Mouse (Mus musculus) liver, embryonic 16.5 days (tissue): Measurements from ENCODE around the gene Stum. TPM values are rescaled to one million over a fixed set of nuclear protein-coding genes. Genes with fewer than 3 reads are reported as not detected.

Experiments used
- ATAC-seq: fragments of 200-750 bp; cut with Nextera tagmentation; 2 replicates; pipeline ENCODE4 v1.8.0; 2017; ENCODE audit warnings: low read depth, mild to moderate bottlenecking, moderate number of reproducible peaks, moderate library complexity
- H3K27ac ChIP-seq: fragments of 300-500 bp; sonication (generic); 2 replicates; pipeline ENCODE4 v1.5.1; 2014; ENCODE audit warnings: mild to moderate bottlenecking, low read length
- H3K27me3 ChIP-seq: fragments of 300-500 bp; sonication (generic); 2 replicates; pipeline ENCODE4 v1.6.1; 2014; ENCODE audit warnings: low read depth, low read length, mixed read lengths; ENCODE audit not compliant: control insufficient read depth, insufficient read depth
- H3K36me3 ChIP-seq: fragments of 300-500 bp; sonication (generic); 2 replicates; pipeline ENCODE4 v1.6.1; 2014; ENCODE audit warnings: mild to moderate bottlenecking; ENCODE audit not compliant: control insufficient read depth, insufficient read depth
- H3K4me1 ChIP-seq: fragments of 300-500 bp; sonication (generic); 2 replicates; pipeline ENCODE4 v1.6.1; 2014; ENCODE audit warnings: low read depth, low read length, mixed read lengths; ENCODE audit not compliant: control insufficient read depth
- H3K4me2 ChIP-seq: fragments of 300-500 bp; sonication (generic); 2 replicates; pipeline ENCODE4 v1.6.1; 2014; ENCODE audit warnings: low read depth, low read length, mixed read lengths
- H3K4me3 ChIP-seq: fragments of 300-500 bp; sonication (generic); 2 replicates; pipeline ENCODE4 v1.5.1; 2014; ENCODE audit warnings: low read depth, mild to moderate bottlenecking, low read length
- H3K9ac ChIP-seq: fragments of 300-500 bp; sonication (generic); 2 replicates; pipeline ENCODE4 v1.6.1; 2014; ENCODE audit warnings: low read depth, low read length
- H3K9me3 ChIP-seq: fragments of 300-500 bp; sonication (generic); replicated peaks from 2 replicates; pipeline ENCODE4 v1.6.1; 2016; ENCODE audit warnings: low read length; ENCODE audit not compliant: control insufficient read depth
- WGBS: fragments of 180-500 bp; shearing (Covaris S2); extraction: QIAGEN DNeasy Blood & Tissue Kit; methylation state at CpG from one replicate; pipeline ENCODE4 v1.1.7; 2014; ENCODE audit not compliant: insufficient replicate concordance; 5-methylcytosine and 5-hydroxymethylcytosine counted together
- polyA plus RNA-seq: library from polyadenylated mRNA; unstranded; fragments of >200 nt; fragmentation: Nextera tagmentation; extraction: Ambion mirVana; gene quantifications from 2 replicates; pipeline ENCODE4 v1.2.1, GENCODE M21; 2015

The Stum gene
- polyA plus RNA-seq, 1 experiment from 2014 or later: not detected

GRCm38 (mm10) chr1:180518412-180518811 is 35.1 kb upstream of the Stum start:
- 53% methylated on average over 8 of the region's 8 CpGs for WGBS
- ATAC-seq: no peak
- H3K36me3 ChIP-seq: no peaks in the 10 kb centered on the region

GRCm38 (mm10) chr1:180517390-180518054 is 34.2 kb upstream of the Stum start:
- no peak for ATAC-seq
- H3K4me1 ChIP-seq: no peaks in the 10 kb centered on the region
- H3K27ac ChIP-seq: no peak overlapping the region
- H3K36me3 ChIP-seq: no peaks in the 10 kb centered on the region
- H3K27me3 ChIP-seq: no peaks in the 10 kb centered on the region
- H3K9ac ChIP-seq: no peak overlapping the region
- H3K4me2 ChIP-seq: no peak overlapping the region
- H3K4me3 ChIP-seq: no peak overlapping the region
- no peaks in the 10 kb centered on the region for H3K9me3 ChIP-seq
- 46% methylated on average over 10 of the region's 10 CpGs for WGBS

More at GRCm38 (mm10) chr1:180518412-180518811, 35.1 kb upstream of the Stum start:
- no peaks in the 10 kb centered on the region for H3K9me3 ChIP-seq
- no peak overlapping the region for H3K9ac ChIP-seq
- H3K4me3 ChIP-seq: no peak overlapping the region
- H3K4me2 ChIP-seq: no peak overlapping the region
- H3K4me1 ChIP-seq: no peaks in the 10 kb centered on the region
- H3K27me3 ChIP-seq: no peaks in the 10 kb centered on the region
- H3K27ac ChIP-seq: no peak overlapping the region

GRCm38 (mm10) chr1:180514077-180514476 is 30.8 kb upstream of the Stum start:
- H3K36me3 ChIP-seq: no peaks in the 10 kb centered on the region
- H3K9ac ChIP-seq: no peak overlapping the region
- no peak overlapping the region for H3K27ac ChIP-seq
- H3K4me1 ChIP-seq: no peaks in the 10 kb centered on the region
- no peak for ATAC-seq
- no peak overlapping the region for H3K4me3 ChIP-seq
- H3K27me3 ChIP-seq: no peaks in the 10 kb centered on the region
- no peaks in the 10 kb centered on the region for H3K9me3 ChIP-seq
- 25% methylated on average over 2 of the region's 2 CpGs for WGBS
- no peak overlapping the region for H3K4me2 ChIP-seq

GRCm38 (mm10) chr1:180510879-180511278 is 27.6 kb upstream of the Stum start:
- Histone ChIP-seq H3K4me2 (no peak overlapping the region), H3K9ac (no peak overlapping the region), H3K9me3 (no peaks in the 10 kb centered on the region), H3K36me3 (no peaks in the 10 kb centered on the region), H3K27me3 (no peaks in the 10 kb centered on the region), H3K4me1 (no peaks in the 10 kb centered on the region), H3K4me3 (no peak overlapping the region), H3K27ac (no peak overlapping the region)
- WGBS: 27% methylated on average over 4 of the region's 4 CpGs
- ATAC-seq: no peak

DNA sequence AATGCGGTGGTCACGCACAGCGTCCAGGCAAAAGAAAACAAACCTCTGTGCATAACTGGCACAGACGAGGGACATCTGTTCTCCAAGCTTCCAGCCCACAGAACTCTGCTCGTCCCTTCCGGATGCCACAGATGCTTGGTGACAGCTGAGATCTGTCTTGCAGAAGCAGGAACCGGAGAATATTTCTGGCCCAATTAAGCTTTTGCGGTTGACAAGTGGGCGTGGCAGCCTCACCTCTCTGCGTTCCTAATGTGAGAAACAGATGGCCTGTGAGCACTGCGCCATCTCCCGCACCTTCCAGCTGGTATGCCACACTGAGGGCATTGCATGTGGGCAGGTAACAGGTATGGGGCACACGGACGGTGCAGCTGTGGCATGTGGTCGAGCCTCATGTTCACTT is 27.1 kb upstream of the Stum start:
- H3K27ac ChIP-seq: no peak overlapping the region
- H3K27me3 ChIP-seq: no peaks in the 10 kb centered on the region
- no peaks in the 10 kb centered on the region for H3K4me1 ChIP-seq
- no peak overlapping the region for H3K9ac ChIP-seq
- no peak for ATAC-seq
- 48% methylated on average over 15 of the region's 15 CpGs for WGBS
- no peaks in the 10 kb centered on the region for H3K9me3 ChIP-seq
- H3K36me3 ChIP-seq: no peaks in the 10 kb centered on the region
- H3K4me3 ChIP-seq: no peak overlapping the region
- no peak overlapping the region for H3K4me2 ChIP-seq

DNA sequence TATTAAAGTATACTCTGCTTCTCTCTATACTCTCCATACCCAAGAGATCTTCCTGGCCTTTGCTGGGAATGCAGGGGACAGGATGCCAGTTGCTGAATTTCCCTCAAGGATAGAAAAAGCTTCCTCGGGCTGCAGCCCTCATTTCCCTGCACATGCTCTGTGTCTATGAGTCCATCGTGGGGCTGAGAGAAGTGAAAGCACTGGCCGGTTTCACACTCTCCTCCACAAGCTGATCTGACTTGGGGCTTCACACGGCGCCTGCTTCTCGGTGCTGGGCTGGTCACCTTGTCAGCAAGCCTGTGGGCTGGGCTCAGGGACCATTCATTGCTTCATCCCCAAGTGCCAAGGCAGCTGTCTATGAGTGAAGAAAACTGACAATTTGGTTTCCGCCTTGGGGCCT is 25.4 kb upstream of the Stum start:
- no peak for ATAC-seq
- Histone ChIP-seq H3K9ac (no peak overlapping the region), H3K36me3 (no peaks in the 10 kb centered on the region), H3K4me2 (no peak overlapping the region), H3K4me1 (no peaks in the 10 kb centered on the region), H3K4me3 (no peak overlapping the region), H3K9me3 (no peaks in the 10 kb centered on the region), H3K27me3 (no peaks in the 10 kb centered on the region), H3K27ac (no peak overlapping the region)
- 56% methylated on average over 7 of the region's 7 CpGs for WGBS

DNA sequence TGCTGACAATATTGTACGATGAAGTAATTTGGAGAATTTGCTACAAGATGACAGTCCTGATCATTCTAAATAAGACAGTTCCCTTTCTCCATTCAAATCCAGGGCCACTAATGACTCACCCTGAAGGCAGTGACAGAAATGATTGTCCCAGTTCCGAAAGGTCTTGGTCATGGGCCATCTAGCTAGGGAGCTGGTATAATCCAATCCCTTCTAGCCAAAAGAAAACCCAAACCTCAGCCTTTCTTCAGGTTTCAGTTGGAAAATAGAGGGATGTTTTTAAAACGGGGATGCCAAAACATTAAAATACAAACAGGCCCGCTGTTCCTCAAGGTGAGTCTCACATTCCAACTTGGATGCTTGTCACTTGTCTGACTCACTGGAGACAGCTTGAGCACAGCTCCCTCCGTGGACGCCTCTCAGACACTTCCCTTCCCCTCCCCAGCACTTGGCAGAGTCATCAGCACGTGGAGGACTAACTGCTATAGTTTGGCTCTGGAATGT is 24.0 kb upstream of the Stum start:
- H3K4me1 ChIP-seq: no peaks in the 10 kb centered on the region
- H3K9me3 ChIP-seq: no peaks in the 10 kb centered on the region
- H3K36me3 ChIP-seq: no peaks in the 10 kb centered on the region
- no peak overlapping the region for H3K4me2 ChIP-seq
- H3K4me3 ChIP-seq: no peak overlapping the region
- no peak for ATAC-seq
- H3K27ac ChIP-seq: no peak overlapping the region
- WGBS: 49% methylated on average over 7 of the region's 7 CpGs
- no peaks in the 10 kb centered on the region for H3K27me3 ChIP-seq
- no peak overlapping the region for H3K9ac ChIP-seq

GRCm38 (mm10) chr1:180506341-180506740 is 23.0 kb upstream of the Stum start:
- Histone ChIP-seq H3K9ac (no peak overlapping the region), H3K4me3 (no peak overlapping the region), H3K36me3 (no peaks in the 10 kb centered on the region), H3K27me3 (no peaks in the 10 kb centered on the region), H3K9me3 (no peaks in the 10 kb centered on the region), H3K27ac (no peak overlapping the region), H3K4me2 (no peak overlapping the region), H3K4me1 (no peaks in the 10 kb centered on the region)
- WGBS: 62% methylated on average over 7 of the region's 7 CpGs
- no peak for ATAC-seq

DNA sequence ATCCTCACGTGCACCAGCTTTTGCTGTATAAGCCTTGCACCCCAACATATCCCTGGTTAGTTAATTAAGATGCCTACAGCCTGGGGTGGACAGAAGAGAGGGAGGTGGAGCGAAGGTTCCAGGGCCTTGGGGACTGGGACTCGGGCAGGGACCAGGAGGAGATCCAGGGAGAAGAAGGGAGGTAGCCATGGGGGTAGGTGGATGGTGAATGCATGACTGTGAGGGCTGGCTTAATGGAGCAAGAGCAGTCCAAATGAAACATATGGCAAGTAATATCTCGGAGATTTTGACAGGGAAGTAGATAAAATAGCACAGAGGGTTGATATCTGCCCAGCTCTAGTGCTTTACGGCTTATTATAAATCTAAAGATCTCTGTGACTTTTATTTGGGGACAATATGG is 21.6 kb upstream of the Stum start:
- Histone ChIP-seq H3K9me3 (no peaks in the 10 kb centered on the region), H3K4me3 (no peak overlapping the region), H3K27me3 (no peaks in the 10 kb centered on the region), H3K9ac (no peak overlapping the region), H3K36me3 (no peaks in the 10 kb centered on the region), H3K4me1 (no peaks in the 10 kb centered on the region), H3K4me2 (no peak overlapping the region), H3K27ac (no peak overlapping the region)
- ATAC-seq: no peak
- 55% methylated on average over 5 of the region's 5 CpGs for WGBS
